Mouse (Mus musculus) brain, embryonic 14.5 days (tissue): ENCODE results near the gene Dennd6a.

Experiments
- CTCF ChIP-seq: fragments of 200-500 bp; IDR thresholded peaks from 2 replicates; pipeline ENCODE4 v1.5.1; 2012; ENCODE audit warnings: inconsistent platforms, mild to moderate bottlenecking, moderate library complexity, borderline replicate concordance; ENCODE audit not compliant: insufficient read depth, insufficient read length; ENCODE audit errors: extremely low read depth
- POLR2A ChIP-seq: fragments of 200-500 bp; IDR thresholded peaks from 2 replicates; pipeline ENCODE4 v1.6.1; 2012; ENCODE audit warnings: mild to moderate bottlenecking, inconsistent platforms, borderline replicate concordance; ENCODE audit not compliant: poor library complexity, insufficient read depth, insufficient read length, severe bottlenecking; ENCODE audit errors: extremely low read depth

DNA sequence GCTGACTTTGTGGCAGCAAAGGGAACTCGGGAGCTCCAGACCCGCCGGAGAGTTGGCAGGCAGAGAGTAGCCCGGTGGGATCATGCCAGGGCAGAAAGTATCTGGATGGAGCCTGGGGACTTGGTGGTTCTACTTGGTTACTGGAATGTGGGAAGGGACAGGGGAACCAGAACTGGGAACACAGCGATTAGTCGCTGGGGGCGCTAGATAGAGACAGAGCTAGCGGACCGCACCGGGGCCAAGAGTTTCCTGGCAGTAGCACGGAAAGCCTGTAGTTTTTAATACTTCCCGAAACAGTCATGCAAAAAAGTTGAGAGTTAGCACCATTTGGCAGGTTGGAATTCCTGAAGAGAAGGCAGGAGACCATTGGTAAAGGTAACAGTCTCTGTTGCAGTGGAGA lies 101.7 kb downstream of the Dennd6a start:
- peak; percentile 34; the same call in 1 of the 2 replicates for TF ChIP-seq CTCF
- TF ChIP-seq POLR2A: no peak
